Mouse (Mus musculus) B cell, adult 2 months (primary cell): ENCODE data around the gene Pum1.

ENCODE experiments used
- DNase-seq, 2 experiments: peaks; one replicate each; pipeline ENCODE4 v3.0.0; 2022

Pum1 gene

GRCm38 (mm10) chr4:130828851-130829673 lies 165.9 kb downstream of the Pum1 start:
- DNase-seq: no peak
